Mouse (Mus musculus) CH12.LX (cell line): ENCODE results near the gene Wasf1.

Experiments used
- MAFK ChIP-seq: IDR thresholded peaks from 2 replicates; pipeline ENCODE4 v1.6.1; 2011; ENCODE audit warnings: low read length, improper control_type of control experiment; ENCODE audit not compliant: insufficient replicate concordance
- POLR2A ChIP-seq: IDR thresholded peaks from 2 replicates; pipeline ENCODE4 v1.6.1; 2011; ENCODE audit warnings: low read depth, mild to moderate bottlenecking, improper control_type of control experiment, low read length
- TBP ChIP-seq: conservative IDR thresholded peaks from 2 replicates; pipeline ENCODE4 v1.6.1; 2011; ENCODE audit warnings: low read depth, low read length, improper control_type of control experiment

DNA sequence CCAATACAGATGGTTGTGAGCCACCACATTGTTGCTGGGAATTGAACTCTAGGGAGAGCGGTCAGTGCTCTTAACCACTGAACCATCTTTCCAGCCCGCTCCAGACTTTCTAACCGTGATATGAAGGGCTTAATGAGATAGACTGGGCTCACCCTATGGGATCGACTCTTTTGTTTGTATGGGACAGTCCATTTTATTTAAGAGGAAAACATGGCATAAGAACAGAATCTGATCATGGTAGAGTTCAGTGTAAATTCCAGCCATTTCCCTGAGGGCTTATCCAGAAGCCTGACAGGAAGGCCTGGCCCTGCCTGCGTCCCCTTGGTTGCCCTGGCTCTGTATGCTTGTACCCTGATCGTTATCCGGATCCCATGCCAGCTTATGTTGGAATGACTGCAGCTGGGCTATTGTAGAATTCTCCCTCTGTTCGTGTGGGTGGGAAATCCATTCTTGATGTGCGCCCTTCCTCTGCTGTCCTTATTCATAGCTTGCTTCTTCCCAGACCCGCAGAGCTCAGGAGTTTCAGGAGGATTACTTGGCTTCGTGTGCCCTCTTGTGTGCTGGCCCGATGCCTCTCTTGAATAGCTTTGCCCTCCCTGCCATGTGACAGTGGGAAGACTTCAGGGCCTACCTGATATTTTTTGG, 87.4 kb downstream of the Wasf1 start:
- TF ChIP-seq POLR2A: no peak
- no peak for TF ChIP-seq TBP
- no peak for TF ChIP-seq MAFK
